Mouse (Mus musculus): ENCODE data around the gene Lrrc3c. TPM values are rescaled to one million over a fixed set of nuclear protein-coding genes. Genes with fewer than 3 reads are reported as not detected.

The Lrrc3c gene
- polyA plus RNA-seq, 1 experiment from 2014 or later: not detected

DNA sequence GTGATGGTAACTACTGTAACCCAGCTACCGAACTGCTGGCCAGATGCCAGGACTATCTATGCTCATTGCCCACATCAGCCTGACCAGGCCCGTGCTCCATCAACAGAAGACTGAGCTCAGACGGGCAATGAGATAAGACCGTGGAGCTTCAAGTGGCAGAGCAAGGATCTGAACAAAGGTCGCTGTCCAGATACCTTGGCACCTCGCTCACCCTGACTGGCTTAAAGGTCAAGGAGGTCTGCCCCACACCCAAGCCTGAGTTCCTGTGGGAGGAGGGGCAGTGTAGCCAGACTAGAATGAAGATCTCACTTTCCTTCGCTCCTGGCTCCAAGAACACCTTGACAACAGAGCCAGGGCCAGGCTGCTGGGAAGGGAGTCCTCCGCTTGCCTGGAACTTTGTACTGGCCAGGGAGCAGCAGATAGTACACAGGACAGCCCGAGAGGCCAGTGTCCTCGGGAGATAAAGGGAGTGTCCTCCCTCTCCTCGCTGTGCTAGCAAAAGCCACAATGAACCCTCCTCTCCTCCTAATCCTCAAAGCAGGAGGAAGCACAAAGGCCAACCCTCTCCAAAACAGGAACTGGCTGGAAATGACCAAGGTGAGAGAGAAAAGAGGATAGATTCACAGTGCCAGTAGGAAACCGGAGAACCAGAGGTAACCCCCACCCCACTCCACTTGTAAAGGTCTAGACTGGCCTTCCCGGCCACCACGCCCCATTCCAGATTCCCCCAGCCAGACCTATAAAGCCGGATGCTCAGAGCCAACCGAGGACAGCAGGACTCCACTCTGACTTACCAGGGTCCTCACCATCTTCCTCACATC is 17.6 kb upstream of the Lrrc3c start:
- DNase-seq (ENCODE audit: low spot score): no peak
- Histone ChIP-seq H3K9me3 (no peaks in the 10 kb centered on the region), H3K36me3 (replicated peaks) (peaks cover 48% of the 10 kb centered on the region), H3K27ac (replicated peaks) (no peak overlapping the region), H3K27me3 (replicated peaks; ENCODE audit: low read depth, poor library complexity, severe bottlenecking) (no peaks in the 10 kb centered on the region), H3K4me3 (no peak overlapping the region), H3K4me1 (peaks cover 11% of the 10 kb centered on the region)
- 76% methylated on average over 16 of the region's 16 CpGs for WGBS

DNA sequence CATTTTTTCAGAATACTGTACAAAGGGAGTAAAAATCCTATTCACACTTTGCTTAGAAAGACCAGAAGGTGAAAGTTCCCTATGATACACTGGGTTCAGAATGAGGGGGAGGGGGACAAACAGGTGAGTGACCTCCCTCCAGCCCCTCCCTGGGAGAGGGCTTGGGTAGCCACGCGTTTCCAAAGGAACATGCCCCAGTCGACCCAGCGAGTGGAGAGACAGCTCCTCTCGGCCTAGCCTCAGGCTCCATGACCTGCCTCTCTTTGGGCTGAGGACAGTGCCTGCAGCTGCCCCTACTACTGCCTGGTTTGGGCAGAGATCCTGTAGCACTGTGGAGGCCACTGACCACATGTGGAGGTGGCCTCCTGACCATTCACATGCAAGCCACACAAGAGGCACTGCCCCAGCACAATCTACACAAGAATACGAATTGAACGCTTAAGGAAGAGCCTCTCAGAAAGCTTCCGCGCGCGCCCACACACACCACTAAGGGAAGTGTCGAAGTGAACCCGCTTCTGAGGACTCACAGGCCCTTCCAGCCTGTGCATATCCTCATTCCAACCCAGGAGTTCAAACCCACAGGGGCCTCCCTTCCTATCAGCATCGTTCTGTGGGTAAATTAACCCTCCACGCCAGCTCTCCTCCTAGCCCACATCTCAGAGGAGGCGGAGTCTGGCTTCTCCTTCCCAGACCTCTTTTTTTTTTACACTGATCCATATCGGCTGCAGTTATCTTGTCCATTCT is 16.6 kb upstream of the Lrrc3c start:
- Histone ChIP-seq H3K36me3 (replicated peaks) (peaks cover 48% of the 10 kb centered on the region), H3K4me3 (no peak overlapping the region), H3K27ac (replicated peaks) (no peak overlapping the region), H3K27me3 (replicated peaks; ENCODE audit: low read depth, poor library complexity, severe bottlenecking) (no peaks in the 10 kb centered on the region), H3K9me3 (no peaks in the 10 kb centered on the region), H3K4me1 (peaks cover 20% of the 10 kb centered on the region)
- 69% methylated on average over 17 of the region's 17 CpGs for WGBS
- no peak for DNase-seq (ENCODE audit: low spot score)

DNA sequence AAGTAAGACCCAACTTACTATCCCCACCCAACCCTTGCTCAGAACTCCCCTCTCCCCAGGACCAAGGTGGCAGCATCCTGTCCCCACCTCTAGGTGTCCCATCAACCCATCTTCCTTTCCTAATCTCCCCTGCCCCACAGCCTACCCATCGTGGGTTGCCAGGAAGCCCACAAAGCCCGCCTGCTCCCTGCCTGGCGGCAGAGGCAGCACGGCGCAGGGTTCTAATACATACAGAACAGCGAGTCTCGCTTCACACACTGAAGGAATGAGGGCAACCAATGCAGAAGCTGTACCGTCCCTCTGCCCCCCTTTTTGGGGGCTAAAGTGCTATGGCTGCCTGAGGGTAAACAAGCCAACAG is 16.1 kb upstream of the Lrrc3c start:
- H3K27me3 ChIP-seq (replicated peaks; ENCODE audit: low read depth, poor library complexity, severe bottlenecking): no peaks in the 10 kb centered on the region
- H3K4me3 ChIP-seq: peak overlapping the region; percentile 13; the same call in 1 of the 2 replicates
- 80% methylated on average over 8 of the region's 8 CpGs for WGBS
- peaks cover 48% of the 10 kb centered on the region for H3K36me3 ChIP-seq (replicated peaks)
- DNase-seq (ENCODE audit: low spot score): no peak
- H3K4me1 ChIP-seq: peaks cover 22% of the 10 kb centered on the region
- no peaks in the 10 kb centered on the region for H3K9me3 ChIP-seq
- H3K27ac ChIP-seq (replicated peaks): no peak overlapping the region; the same call in 1 of the 2 replicates

DNA sequence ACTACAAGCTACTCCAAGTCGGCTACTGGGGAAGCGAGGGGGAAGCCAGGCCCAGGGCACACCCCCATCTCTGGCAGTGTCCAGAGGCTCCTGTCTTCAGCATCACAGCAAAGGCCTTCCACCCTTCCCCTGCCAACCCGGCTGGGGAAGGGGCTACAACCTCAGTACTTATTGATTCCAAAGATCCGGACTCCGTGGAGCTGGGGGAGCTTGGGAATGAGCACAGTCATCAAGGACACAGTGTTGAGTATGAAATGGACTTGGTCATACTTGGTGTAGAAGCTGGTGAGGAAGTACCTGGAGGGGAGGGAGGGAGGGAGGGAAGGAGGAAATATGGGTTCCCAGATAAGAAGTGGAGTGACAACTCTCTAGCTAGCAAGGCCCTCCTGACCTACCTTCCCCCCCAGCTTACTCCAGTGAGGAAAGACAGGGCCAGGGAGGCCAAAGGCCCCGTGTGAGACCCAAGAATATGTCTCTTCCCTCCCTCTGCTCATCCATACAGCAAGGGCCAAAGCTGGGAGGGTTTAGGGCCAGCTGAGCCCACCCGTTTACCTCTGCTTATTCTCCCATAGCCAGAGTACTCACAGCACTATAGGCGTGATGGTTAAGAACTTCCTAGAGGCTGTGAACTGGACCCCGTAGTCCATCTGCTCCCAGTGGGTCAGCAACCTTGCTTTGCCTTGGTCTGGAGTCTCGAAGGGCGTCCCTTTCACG is 15.4 kb upstream of the Lrrc3c start:
- Histone ChIP-seq H3K4me3 (peak overlapping the region; percentile 13; the same call in 1 of the 2 replicates), H3K36me3 (replicated peaks) (peaks cover 48% of the 10 kb centered on the region), H3K4me1 (peaks cover 26% of the 10 kb centered on the region), H3K27me3 (replicated peaks; ENCODE audit: low read depth, poor library complexity, severe bottlenecking) (no peaks in the 10 kb centered on the region), H3K27ac (replicated peaks) (no peak overlapping the region; the same call in 1 of the 2 replicates), H3K9me3 (no peaks in the 10 kb centered on the region)
- no peak for DNase-seq (ENCODE audit: low spot score)
- 90% methylated on average over 12 of the region's 12 CpGs for WGBS

DNA sequence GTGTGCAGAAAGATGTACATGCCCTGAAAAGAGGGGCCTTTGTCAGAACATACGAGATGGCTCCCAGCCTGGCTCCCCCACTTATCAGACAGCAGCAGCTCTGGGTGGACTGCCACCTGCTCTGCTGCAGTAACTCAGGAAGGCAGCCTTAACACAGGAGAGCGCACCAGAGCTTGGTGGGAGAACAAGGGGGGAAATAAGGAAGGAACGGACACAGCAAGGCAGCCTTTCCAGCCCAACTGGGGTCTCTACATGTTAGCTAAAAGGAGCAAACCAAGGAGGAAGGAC is 14.9 kb upstream of the Lrrc3c start:
- Histone ChIP-seq H3K9me3 (no peaks in the 10 kb centered on the region), H3K36me3 (replicated peaks) (peaks cover 48% of the 10 kb centered on the region), H3K27me3 (replicated peaks; ENCODE audit: low read depth, poor library complexity, severe bottlenecking) (no peaks in the 10 kb centered on the region), H3K4me1 (peaks cover 31% of the 10 kb centered on the region), H3K27ac (replicated peaks) (no peak overlapping the region), H3K4me3 (no peak overlapping the region)
- 94% methylated on average over 3 of the region's 3 CpGs for WGBS
- no peak for DNase-seq (ENCODE audit: low spot score)

DNA sequence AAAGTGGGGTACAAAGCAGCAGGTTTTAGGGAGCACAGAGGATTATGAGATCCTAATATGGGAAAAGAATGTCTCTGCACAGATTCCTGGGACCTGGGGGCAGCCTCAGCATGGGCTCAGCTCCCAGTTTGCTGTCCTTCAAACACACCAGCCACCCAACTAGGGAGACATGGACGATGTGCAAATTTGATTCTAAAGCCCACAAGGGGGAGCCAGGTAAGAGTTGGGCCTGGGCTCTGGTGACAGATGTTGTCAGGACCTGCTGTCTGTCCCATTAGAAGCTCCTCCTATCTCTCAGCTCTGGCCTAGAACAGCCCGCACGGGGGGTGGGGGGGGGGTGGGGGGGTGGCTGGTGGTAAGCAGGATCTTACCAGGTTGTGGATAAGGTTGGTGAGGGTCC is 14.5 kb upstream of the Lrrc3c start:
- H3K36me3 ChIP-seq (replicated peaks): peaks cover 48% of the 10 kb centered on the region
- H3K4me3 ChIP-seq: no peak overlapping the region
- peaks cover 35% of the 10 kb centered on the region for H3K4me1 ChIP-seq
- no peaks in the 10 kb centered on the region for H3K9me3 ChIP-seq
- no peaks in the 10 kb centered on the region for H3K27me3 ChIP-seq (replicated peaks; ENCODE audit: low read depth, poor library complexity, severe bottlenecking)
- no peak for DNase-seq (ENCODE audit: low spot score)
- H3K27ac ChIP-seq (replicated peaks): no peak overlapping the region
- WGBS: 42% methylated on average over 3 of the region's 3 CpGs

DNA sequence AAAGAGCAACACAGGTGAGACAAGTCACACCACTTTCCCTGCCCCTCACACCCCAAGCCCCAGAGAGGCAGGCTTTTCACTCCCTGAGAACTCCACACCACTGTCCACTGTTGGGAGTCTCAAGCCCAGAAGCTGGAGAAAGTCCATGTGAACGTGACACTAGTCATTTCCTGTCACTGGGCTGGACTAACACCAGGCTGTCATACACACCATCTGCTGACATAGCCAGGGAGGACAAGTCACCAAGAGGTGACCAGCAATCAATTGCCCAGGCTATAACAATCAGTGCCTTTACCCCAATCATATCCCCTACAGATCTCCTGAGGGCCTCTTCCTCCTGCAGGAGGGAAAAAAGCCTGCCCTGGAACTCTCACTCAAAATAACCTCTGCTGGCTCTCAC is 13.9 kb upstream of the Lrrc3c start:
- WGBS: 58% methylated on average over 1 of the region's 1 CpGs
- H3K36me3 ChIP-seq (replicated peaks): peaks cover 48% of the 10 kb centered on the region
- H3K4me3 ChIP-seq: no peak overlapping the region
- no peaks in the 10 kb centered on the region for H3K27me3 ChIP-seq (replicated peaks; ENCODE audit: low read depth, poor library complexity, severe bottlenecking)
- no peak overlapping the region for H3K27ac ChIP-seq (replicated peaks)
- DNase-seq (ENCODE audit: low spot score): no peak
- no peaks in the 10 kb centered on the region for H3K9me3 ChIP-seq
- peaks cover 38% of the 10 kb centered on the region for H3K4me1 ChIP-seq

DNA sequence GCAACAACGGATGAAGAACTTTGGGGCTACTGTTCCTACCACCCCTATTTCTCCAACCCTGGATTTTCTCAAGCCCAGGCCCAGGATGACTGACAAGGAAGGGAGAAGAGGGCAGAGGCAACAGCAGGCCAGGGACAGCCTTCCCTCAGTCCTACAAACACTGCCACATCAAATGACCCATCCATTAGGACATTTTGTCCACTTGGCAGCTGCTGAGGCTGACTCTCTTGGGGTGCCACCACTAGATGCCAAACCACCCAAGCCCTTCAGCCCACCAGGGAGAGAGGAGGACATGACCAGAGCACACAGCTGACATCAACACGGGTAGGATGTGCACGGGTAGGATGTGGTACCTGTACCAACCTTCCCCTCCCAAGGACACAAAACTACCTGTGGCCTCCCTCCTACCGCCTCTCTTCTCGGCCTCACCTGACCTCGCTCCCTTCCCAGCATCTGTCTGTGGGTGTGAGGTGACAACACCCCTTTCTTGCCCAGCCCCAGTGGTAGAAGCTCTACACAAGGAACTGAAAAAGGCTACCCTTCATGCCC is 13.4 kb upstream of the Lrrc3c start:
- H3K27ac ChIP-seq (replicated peaks): no peak overlapping the region
- DNase-seq (ENCODE audit: low spot score): no peak
- peaks cover 44% of the 10 kb centered on the region for H3K4me1 ChIP-seq

DNA sequence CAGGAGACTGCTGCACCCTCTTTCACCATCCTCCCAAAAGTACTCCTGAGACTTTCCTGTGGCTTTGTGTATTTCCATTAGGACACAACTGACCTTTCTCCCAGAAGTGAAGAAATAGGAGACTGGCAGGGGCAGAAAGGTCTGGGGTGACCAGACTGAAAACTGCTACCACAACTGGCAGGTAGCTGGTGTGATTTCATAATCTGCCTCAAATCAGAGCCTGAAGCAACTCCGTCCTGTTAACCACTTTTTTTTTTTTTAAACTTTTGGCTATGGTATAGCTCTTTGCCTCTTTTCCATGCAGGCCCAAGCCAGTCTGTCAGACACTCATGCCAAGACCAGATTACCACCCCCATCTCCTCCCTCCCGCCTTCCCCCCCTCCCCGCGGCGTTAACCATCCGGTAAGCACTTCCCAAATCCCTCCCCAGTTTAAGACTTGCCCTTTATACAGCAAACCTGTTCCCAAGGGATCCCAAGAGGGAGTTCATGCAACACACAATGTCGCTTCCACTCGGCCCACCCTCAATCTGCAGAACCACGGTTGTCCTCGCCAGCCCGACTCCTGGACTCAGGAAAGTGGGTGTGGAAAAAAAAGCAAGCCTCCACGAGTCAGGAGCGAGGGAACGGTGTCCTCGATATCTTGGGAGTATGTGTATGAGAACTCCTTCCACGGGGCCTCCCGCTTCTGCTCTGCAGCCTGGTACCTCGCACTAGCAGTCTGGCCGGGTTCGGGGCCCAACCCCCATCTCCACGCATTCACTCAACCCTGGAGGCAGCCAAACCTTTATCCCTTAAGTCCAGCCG is 11.8 kb upstream of the Lrrc3c start:
- Histone ChIP-seq H3K36me3 (replicated peaks) (peaks cover 29% of the 10 kb centered on the region), H3K9me3 (no peaks in the 10 kb centered on the region), H3K27me3 (replicated peaks; ENCODE audit: low read depth, poor library complexity, severe bottlenecking) (no peaks in the 10 kb centered on the region), H3K4me1 (peaks cover 45% of the 10 kb centered on the region), H3K4me3 (peak overlapping the region; percentile 93), H3K27ac (replicated peaks) (peak overlapping the region; percentile 86)
- WGBS: 1% methylated on average over 22 of the region's 22 CpGs
- DNase-seq (ENCODE audit: low spot score): no peak

More for the DNA sequence above, 13.4 kb upstream of the Lrrc3c start:
- no peaks in the 10 kb centered on the region for H3K9me3 ChIP-seq
- H3K4me3 ChIP-seq: peak overlapping the region; percentile 93; the same call in 1 of the 2 replicates
- no peaks in the 10 kb centered on the region for H3K27me3 ChIP-seq (replicated peaks; ENCODE audit: low read depth, poor library complexity, severe bottlenecking)
- 92% methylated on average over 6 of the region's 6 CpGs for WGBS
- H3K36me3 ChIP-seq (replicated peaks): peaks cover 44% of the 10 kb centered on the region

DNA sequence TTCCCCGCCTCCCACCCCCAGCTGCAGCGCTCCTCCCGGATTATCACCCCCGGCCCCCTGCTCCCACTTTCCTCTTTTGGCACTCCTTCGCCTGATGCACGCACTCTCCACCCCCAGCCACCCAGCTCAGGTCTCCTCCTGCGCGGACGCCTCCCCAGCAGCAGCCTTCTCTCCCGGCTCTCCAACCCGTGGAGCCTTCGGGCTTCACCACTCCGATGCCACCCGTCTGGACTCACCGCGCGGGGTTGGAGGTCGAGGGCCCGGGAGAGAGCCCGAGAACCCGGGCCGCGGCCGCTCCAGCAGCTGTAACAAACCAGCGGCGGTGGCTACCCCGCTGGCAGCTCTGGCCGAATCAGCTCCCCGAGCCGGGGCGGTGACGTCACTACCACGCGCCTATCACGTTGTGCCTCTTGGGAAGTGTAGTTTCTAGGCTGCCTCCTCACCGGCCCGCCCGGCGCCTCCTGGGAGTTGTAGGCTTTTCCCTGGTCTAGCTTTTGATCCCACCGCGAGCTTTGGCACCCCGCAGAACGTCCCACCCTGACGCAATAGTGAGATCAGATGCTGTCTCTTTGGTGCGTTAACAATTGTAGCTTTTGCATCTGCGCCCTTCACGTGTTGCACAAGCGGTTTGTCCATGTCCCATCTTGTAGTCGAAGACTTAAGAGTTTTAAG is 11.1 kb upstream of the Lrrc3c start, which contains the start of gene Ormdl3:
Ormdl3 (minus strand) TSS at position 477 of the 672 bp plus-strand sequence.
- Histone ChIP-seq H3K9me3 (no peaks in the 10 kb centered on the region), H3K4me1 (peaks cover 45% of the 10 kb centered on the region), H3K36me3 (replicated peaks) (peaks cover 21% of the 10 kb centered on the region), H3K27me3 (replicated peaks; ENCODE audit: low read depth, poor library complexity, severe bottlenecking) (no peaks in the 10 kb centered on the region), H3K4me3 (peak within 1 kb of the TSS; percentile 93), H3K27ac (replicated peaks) (peak within 1 kb of the TSS; percentile 86)
- DNase-seq (ENCODE audit: low spot score): peak; percentile 100
- WGBS: under 1% methylated on average over 49 of the region's 49 CpGs

DNA sequence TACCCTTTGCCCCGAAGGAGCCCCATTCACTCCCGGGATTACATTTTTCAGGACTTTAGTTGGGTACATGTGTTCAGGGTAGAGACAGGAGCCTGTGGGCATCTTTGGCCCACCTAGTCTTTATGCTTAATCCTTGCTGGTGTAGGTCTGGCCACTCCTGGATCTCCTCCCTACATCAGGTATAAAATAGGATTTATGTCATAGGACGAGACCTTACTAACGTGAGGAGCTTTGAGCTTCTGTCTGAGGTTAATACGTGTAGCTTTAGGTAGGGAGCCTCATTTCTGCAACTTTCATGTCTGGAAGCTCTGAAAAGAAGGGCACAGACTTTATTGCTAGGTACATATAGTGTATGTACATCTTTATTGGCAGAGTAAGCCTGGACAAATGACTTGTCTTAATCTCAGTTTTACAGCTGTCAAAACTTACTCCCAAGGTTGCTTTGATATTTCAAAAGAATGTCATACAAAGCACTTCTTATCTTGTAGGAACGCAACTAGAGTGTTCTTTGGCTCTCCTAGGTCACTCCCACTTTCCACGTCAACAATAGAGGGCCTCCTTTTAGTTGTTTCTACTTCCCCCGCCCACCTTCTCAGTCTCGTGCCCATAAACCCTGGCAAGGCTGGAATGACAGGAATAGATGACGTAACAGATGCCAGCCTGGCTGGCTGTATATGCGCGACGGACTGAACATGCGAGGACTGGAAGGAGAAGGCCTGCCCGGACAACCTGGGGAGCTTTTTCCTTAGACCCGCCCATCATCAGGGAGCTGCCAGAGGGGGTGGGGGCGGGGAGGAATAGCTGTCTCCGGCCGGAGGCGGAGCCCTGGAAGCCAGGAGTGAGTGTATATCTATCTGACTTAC is 10.2 kb upstream of the Lrrc3c start:
- H3K27ac ChIP-seq (replicated peaks): peak overlapping the region; percentile 86
- H3K4me3 ChIP-seq: peak overlapping the region; percentile 93
- DNase-seq (ENCODE audit: low spot score): peak; percentile 77
- H3K36me3 ChIP-seq (replicated peaks): peaks cover 12% of the 10 kb centered on the region
- H3K9me3 ChIP-seq: no peaks in the 10 kb centered on the region
- peaks cover 45% of the 10 kb centered on the region for H3K4me1 ChIP-seq
- no peaks in the 10 kb centered on the region; the same call in 1 of the 2 replicates for H3K27me3 ChIP-seq (replicated peaks; ENCODE audit: low read depth, poor library complexity, severe bottlenecking)
- 6% methylated on average over 20 of the region's 20 CpGs for WGBS

Measured in embryonic facial prominence, embryonic 10.5 days (tissue).